ENCODE assay signal across 8 mouse cellular contexts in the genomic region with DNA sequence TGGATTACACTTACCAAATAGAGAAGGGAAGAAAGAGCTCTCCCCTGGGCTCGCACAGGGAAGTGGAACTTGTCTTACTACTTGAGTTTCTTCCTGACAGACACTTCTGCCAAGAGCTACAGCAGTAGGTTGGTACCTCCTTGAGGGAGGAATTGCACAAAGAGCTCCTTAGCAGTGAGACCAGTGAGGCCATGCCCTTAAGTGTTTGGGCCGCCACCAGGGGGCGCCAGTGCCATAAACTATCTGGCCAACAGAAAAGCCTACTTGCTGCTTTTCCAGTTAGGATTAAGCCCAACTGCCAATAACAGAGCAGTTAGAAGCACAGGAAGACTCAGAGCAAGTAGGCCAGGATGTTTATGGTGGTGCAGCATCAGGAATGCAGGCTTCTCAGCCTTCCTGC. TPM values are rescaled to one million over a fixed set of nuclear protein-coding genes. Genes with fewer than 3 reads are reported as not detected.
DNase-seq lines count a peak whose midpoint lies in the region; ATAC-seq and TF ChIP-seq lines count a peak whose summit lies in the region.

No protein-coding gene starts in this region.

- no peak for TF ChIP-seq POLR2A in spleen, adult 2 months (IDR thresholded peaks at IDR 0.05; ENCODE audit: low read depth, low read length)

- no peak overlapping the region for H3K4me2 ChIP-seq in hindbrain, embryonic 13.5 days
- H3K4me2 ChIP-seq in intestine, embryonic 16.5 days (ENCODE audit: low read depth, low read length) = no peak overlapping the region
- H3K4me2 ChIP-seq in midbrain, embryonic 13.5 days (replicated peaks) = no peak overlapping the region

- no peak for ATAC-seq in hindbrain, embryonic 13.5 days (ENCODE audit: low FRiP score)
- ATAC-seq in intestine, embryonic 16.5 days = peak; percentile 62
- ATAC-seq in midbrain, embryonic 13.5 days = peak; percentile 37; the same call in 1 of the 2 replicates

- H3K9ac ChIP-seq in hindbrain, embryonic 13.5 days = no peak overlapping the region
- no peak overlapping the region for H3K9ac ChIP-seq in intestine, embryonic 16.5 days (ENCODE audit: low read depth, low read length)
- H3K9ac ChIP-seq in midbrain, embryonic 13.5 days (replicated peaks) = no peak overlapping the region

- no peak overlapping the region for H3K27ac ChIP-seq in hindbrain, embryonic 10.5 days
- H3K27ac ChIP-seq in hindbrain, embryonic 13.5 days = no peak overlapping the region
- no peak overlapping the region for H3K27ac ChIP-seq in intestine, embryonic 16.5 days (ENCODE audit: low read length)
- no peak overlapping the region for H3K27ac ChIP-seq in midbrain, embryonic 13.5 days
- no peak overlapping the region for H3K27ac ChIP-seq in spleen, adult 2 months (ENCODE audit: insufficient read depth, low read length)

- DNase-seq in hindbrain, embryonic 10.5 days (ENCODE audit: low spot score) = peak; percentile 87
- peak; percentile 91 for DNase-seq in embryo, embryonic 10 days (ENCODE audit: low spot score)
- peak; percentile 89 for DNase-seq in gastrocnemius, postnatal 14 days
- peak; percentile 73 to 83 for DNase-seq in left cerebral cortex, postnatal 25 days (ENCODE audit: low spot score in 2 of 2)
- peak; percentile 38 to 75 for DNase-seq in spleen, adult 2 months (ENCODE audit: low read depth in 1 of 2, low spot score in 2 of 2)

- no peak overlapping the region for H3K4me3 ChIP-seq in hindbrain, embryonic 10.5 days
- no peak overlapping the region for H3K4me3 ChIP-seq in hindbrain, embryonic 13.5 days
- no peak overlapping the region for H3K4me3 ChIP-seq in intestine, embryonic 16.5 days (ENCODE audit: low read length)
- no peak overlapping the region for H3K4me3 ChIP-seq in midbrain, embryonic 13.5 days (replicated peaks)
- no peak overlapping the region for H3K4me3 ChIP-seq in spleen, adult 2 months (ENCODE audit: extremely low read depth, insufficient read depth, insufficient read length)

- WGBS in hindbrain, embryonic 10.5 days = 11% methylated on average over 3 of the region's 3 CpGs
- WGBS in hindbrain, embryonic 13.5 days = 15% methylated on average over 3 of the region's 3 CpGs
- WGBS in intestine, embryonic 16.5 days = 16% methylated on average over 3 of the region's 3 CpGs
- 10% methylated on average over 3 of the region's 3 CpGs for WGBS in midbrain, embryonic 13.5 days
- WGBS in spleen, adult 2 months = under 1% methylated on average over 3 of the region's 3 CpGs

- H3K4me1 ChIP-seq in hindbrain, embryonic 10.5 days (replicated peaks) = no peaks in the 10 kb centered on the region
- no peaks in the 10 kb centered on the region for H3K4me1 ChIP-seq in hindbrain, embryonic 13.5 days (replicated peaks)
- H3K4me1 ChIP-seq in intestine, embryonic 16.5 days (ENCODE audit: control insufficient read depth, insufficient read depth, low read length) = no peaks in the 10 kb centered on the region
- H3K4me1 ChIP-seq in midbrain, embryonic 13.5 days (replicated peaks) = no peaks in the 10 kb centered on the region
- no peaks in the 10 kb centered on the region for H3K4me1 ChIP-seq in spleen, adult 2 months (ENCODE audit: control insufficient read depth, insufficient read depth, insufficient read length)

- no peaks in the 10 kb centered on the region for H3K9me3 ChIP-seq in hindbrain, embryonic 10.5 days
- no peaks in the 10 kb centered on the region for H3K9me3 ChIP-seq in hindbrain, embryonic 13.5 days
- no peaks in the 10 kb centered on the region for H3K9me3 ChIP-seq in intestine, embryonic 16.5 days (ENCODE audit: control insufficient read depth, low read length)
- H3K9me3 ChIP-seq in midbrain, embryonic 13.5 days = no peaks in the 10 kb centered on the region

- peak; percentile 86; the same call in 1 of the 2 replicates for TF ChIP-seq CTCF in spleen, adult 2 months (IDR thresholded peaks at IDR 0.05; ENCODE audit: extremely low read depth, insufficient read depth, insufficient read length, insufficient replicate concordance)

- H3K36me3 ChIP-seq in hindbrain, embryonic 10.5 days = peaks cover 80% of the 10 kb centered on the region
- H3K36me3 ChIP-seq in hindbrain, embryonic 13.5 days = peaks cover 69% of the 10 kb centered on the region
- H3K36me3 ChIP-seq in intestine, embryonic 16.5 days (ENCODE audit: control insufficient read depth, insufficient read depth, low read length) = peaks cover 2% of the 10 kb centered on the region
- H3K36me3 ChIP-seq in midbrain, embryonic 13.5 days = peaks cover 62% of the 10 kb centered on the region
- no peaks in the 10 kb centered on the region for H3K36me3 ChIP-seq in spleen, adult 2 months (ENCODE audit: control insufficient read depth, insufficient read depth, low read length)

- H3K27me3 ChIP-seq in hindbrain, embryonic 10.5 days (ENCODE audit: insufficient read depth, poor library complexity, severe bottlenecking) = no peaks in the 10 kb centered on the region
- no peaks in the 10 kb centered on the region for H3K27me3 ChIP-seq in hindbrain, embryonic 13.5 days
- H3K27me3 ChIP-seq in intestine, embryonic 16.5 days (replicated peaks; ENCODE audit: control insufficient read depth, insufficient read depth, low read length) = no peaks in the 10 kb centered on the region
- H3K27me3 ChIP-seq in midbrain, embryonic 13.5 days = no peaks in the 10 kb centered on the region
- H3K27me3 ChIP-seq in spleen, adult 2 months (ENCODE audit: control insufficient read depth, insufficient read depth, low read length) = no peaks in the 10 kb centered on the region

- intact Hi-C loops in gastrocnemius, postnatal 14 days (cut with DNase I; ENCODE audit: low total_unique reads) = loop anchor here (2.0 kb wide), 1 partner anchor 57 kb away; a partner anchor contains a TSS
- intact Hi-C loops in left cerebral cortex, postnatal 25 days (cut with DNase I) = loop anchor here (1.0 kb wide), 1 partner anchor 57 kb away; no protein-coding TSS in a partner anchor

RNA-seq across cellular contexts. Expression of a gene that starts 31.4 kb away (rescaled TPM):
- polyA plus RNA-seq in hindbrain, embryonic 10.5 days (2016; fragmentation: Nextera tagmentation; extraction: Ambion mirVana) = 70.2 and 84.9 TPM in 2 replicates
- polyA plus RNA-seq in hindbrain, embryonic 13.5 days (2015; fragmentation: Nextera tagmentation; extraction: Ambion mirVana) = 48.5 TPM in 2 replicates
- total RNA-seq in gastrocnemius, postnatal 14 days (2021) = 10 to 100 TPM in 1 of 2 experiments, 1 to 10 TPM in 1; 6.8 to 10.2 TPM
- 69.4 and 78.5 TPM in 2 replicates for polyA plus RNA-seq in intestine, embryonic 16.5 days (2015; fragmentation: Nextera tagmentation; extraction: Ambion mirVana)
- total RNA-seq in left cerebral cortex, postnatal 25 days (2021) = 1 to 10 TPM; 2.7 to 2.9 TPM
- polyA plus RNA-seq in midbrain, embryonic 13.5 days (2015; fragmentation: Nextera tagmentation; extraction: Ambion mirVana) = 33.7 and 35.3 TPM in 2 replicates
- polyA plus RNA-seq in spleen, adult 2 months (2012; rRNA removed) = 13.7 and 19.8 TPM in 2 replicates

RNA-seq across cellular contexts. Expression of a gene that starts 50.4 kb away (rescaled TPM):
- polyA plus RNA-seq in hindbrain, embryonic 10.5 days (2016; fragmentation: Nextera tagmentation; extraction: Ambion mirVana) = 11.4 and 11.9 TPM in 2 replicates
- polyA plus RNA-seq in hindbrain, embryonic 13.5 days (2015; fragmentation: Nextera tagmentation; extraction: Ambion mirVana) = 6.3 and 8.2 TPM in 2 replicates
- 10 to 100 TPM in 1 of 2 experiments, 1 to 10 TPM in 1; 8.6 to 11.1 TPM for total RNA-seq in gastrocnemius, postnatal 14 days (2021)
- polyA plus RNA-seq in intestine, embryonic 16.5 days (2015; fragmentation: Nextera tagmentation; extraction: Ambion mirVana) = 12.7 and 12.8 TPM in 2 replicates
- total RNA-seq in left cerebral cortex, postnatal 25 days (2021) = 1 to 10 TPM; 6.0 to 7.1 TPM
- polyA plus RNA-seq in midbrain, embryonic 13.5 days (2015; fragmentation: Nextera tagmentation; extraction: Ambion mirVana) = 6.0 TPM in 2 replicates
- polyA plus RNA-seq in spleen, adult 2 months (2012; rRNA removed) = 5.2 and 7.2 TPM in 2 replicates

RNA-seq across cellular contexts. Expression of a gene that starts 57.5 kb away (rescaled TPM):
- not detected in 2 replicates for polyA plus RNA-seq in hindbrain, embryonic 10.5 days (2016; fragmentation: Nextera tagmentation; extraction: Ambion mirVana)
- not detected in 2 replicates for polyA plus RNA-seq in hindbrain, embryonic 13.5 days (2015; fragmentation: Nextera tagmentation; extraction: Ambion mirVana)
- under 1 TPM in 1 of 2 experiments, not detected in 1; 0.14 TPM for total RNA-seq in gastrocnemius, postnatal 14 days (2021)
- not detected in 2 replicates for polyA plus RNA-seq in intestine, embryonic 16.5 days (2015; fragmentation: Nextera tagmentation; extraction: Ambion mirVana)
- not detected for total RNA-seq in left cerebral cortex, postnatal 25 days (2021)
- polyA plus RNA-seq in midbrain, embryonic 13.5 days (2015; fragmentation: Nextera tagmentation; extraction: Ambion mirVana) = not detected in 2 replicates
- polyA plus RNA-seq in spleen, adult 2 months (2012; rRNA removed) = 0.04 and 0.12 TPM in 2 replicates
